Mouse (Mus musculus): ENCODE data around the gene Patj.
"Not testable (repeated sequence)": the region's sequence is repeated elsewhere in the genome, so short reads cannot be mapped to it uniquely, and the experiment has no call there.

Gene Patj

DNA sequence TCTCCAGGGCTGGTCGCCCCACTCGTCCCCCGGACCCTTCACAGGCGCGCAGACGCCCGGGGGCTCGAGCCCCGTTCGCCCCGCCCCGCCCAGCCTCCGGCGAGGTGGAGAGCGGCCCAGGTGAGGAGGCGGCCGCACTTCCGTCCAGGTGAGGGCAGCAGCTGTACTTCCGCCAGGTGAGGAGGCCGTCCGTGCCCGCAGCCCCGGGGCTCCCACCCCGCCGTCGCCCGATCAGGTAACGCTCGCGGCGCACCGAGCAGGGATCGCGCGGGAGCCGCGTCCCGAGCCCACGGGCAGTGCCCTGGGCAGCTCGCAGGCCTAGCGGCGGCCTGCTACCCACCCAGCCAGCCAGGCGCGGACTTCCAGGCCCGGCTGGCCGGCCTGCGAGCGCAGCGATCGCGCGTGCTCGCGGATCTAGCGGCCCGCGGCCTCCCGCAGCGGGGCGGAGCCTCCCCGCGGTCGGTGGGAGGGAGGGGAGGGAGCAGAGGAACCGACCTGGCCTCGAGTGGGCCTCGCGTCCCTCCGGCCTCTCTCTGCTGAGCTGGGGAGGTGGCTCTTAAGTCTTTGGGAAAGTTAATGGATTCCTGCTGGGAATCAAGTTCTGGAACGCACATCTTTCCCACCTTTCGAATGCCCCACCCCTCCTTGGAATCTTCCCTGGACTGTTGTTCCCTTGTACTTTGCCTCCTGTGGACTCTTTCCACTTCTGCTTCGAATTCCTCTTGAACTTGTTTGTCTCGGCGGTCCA lies at the start of gene Patj:
TSS of gene Patj (plus strand) at position 96 of the 748 bp plus-strand sequence.
- DNase-seq (ENCODE audit: low spot score), result peak; percentile 75

DNA sequence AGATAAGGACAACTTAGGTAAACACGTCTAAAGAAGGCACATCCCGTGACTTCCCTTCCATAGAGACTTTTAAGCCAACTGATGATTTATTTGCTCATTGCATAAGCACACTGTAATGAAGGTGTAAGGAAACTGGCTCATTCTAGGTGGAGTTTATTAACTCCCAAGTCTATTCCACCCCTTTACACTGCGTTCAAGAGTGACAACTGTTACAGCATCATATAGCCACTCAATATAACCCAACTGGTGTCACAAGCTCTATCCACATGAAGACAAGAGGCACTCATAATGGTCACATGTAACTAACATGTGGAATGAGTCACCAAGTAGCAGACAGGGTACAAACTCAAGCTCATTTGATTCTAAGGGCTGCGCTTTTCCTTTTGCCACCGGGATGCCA lies 47.0 kb upstream of the Patj start:
- DNase-seq (ENCODE audit: low spot score), result no peak

DNA sequence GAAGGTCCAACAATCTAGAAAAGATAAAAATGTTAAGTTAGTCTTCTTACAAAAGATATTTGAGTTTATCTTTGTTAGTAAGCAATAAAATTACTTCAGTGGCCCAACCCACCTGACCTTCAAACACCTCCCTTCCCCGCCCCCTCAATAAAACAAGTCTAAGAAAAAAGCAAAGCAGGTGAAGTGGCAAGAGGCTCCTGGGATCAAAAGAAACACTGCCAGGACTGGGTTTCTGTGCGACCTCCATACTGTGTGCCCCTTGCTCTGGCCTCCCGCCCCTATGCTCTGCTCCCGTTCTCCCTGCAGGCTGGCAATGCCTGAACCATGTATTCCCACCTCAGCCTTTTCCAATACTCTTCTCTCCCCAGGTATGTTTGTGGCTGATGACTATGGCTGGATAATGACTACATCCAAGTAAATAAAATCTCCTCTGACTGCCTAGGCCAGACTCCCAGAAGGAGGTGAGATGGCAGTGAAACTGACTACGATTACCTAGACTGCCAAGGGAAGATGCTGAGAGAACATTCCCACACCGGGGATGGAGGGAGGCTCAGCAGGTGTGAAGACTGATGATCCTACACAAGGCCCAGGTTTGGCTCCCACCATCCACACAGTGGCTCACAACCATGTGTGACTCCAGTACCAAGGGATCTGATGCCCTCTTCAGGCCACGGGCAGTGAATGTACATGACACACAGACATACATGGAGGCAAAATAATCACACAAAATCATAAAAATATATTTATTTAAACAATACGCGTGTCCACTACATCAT lies 37.4 kb upstream of the Patj start:
- no peak for DNase-seq (ENCODE audit: low spot score)

DNA sequence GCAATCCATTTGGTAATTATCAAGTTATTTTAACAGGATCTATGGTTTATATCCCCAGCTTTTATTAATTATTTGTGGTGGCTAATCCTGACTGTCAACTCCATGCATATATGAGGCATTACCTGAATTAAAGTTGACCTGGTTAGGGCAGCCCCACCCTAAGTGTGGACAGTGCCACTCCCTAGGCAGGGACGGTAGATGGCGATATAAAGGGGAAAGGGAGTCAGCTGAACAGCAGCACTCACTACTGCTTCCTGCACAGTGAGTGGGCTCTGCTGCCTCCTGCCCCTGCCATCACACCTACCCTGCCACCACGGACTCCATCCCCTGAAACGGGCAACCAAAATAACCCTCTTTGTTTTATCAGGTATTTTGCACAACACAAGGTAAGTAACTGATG lies 20.2 kb upstream of the Patj start:
- no peak for DNase-seq (ENCODE audit: low spot score)

DNA sequence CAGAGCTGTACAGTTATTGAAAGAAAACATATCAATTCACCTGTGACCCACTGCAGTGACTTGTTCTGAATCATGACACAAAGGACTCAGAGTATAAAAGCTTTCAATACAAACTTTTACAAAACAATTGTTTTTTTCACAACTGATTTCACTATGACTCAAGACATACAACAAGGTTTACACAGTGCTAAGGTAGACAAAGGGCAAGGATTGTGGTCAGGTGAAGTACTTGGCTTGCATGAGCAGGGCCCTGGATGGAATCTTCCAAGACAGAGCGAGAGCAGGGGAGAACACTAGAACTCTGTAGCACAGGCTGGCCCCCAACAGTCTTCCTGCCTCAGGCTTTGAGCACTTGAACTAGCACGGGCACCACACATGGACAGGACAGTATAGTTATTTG lies 18.6 kb upstream of the Patj start:
- no peak for DNase-seq (ENCODE audit: low spot score)

DNA sequence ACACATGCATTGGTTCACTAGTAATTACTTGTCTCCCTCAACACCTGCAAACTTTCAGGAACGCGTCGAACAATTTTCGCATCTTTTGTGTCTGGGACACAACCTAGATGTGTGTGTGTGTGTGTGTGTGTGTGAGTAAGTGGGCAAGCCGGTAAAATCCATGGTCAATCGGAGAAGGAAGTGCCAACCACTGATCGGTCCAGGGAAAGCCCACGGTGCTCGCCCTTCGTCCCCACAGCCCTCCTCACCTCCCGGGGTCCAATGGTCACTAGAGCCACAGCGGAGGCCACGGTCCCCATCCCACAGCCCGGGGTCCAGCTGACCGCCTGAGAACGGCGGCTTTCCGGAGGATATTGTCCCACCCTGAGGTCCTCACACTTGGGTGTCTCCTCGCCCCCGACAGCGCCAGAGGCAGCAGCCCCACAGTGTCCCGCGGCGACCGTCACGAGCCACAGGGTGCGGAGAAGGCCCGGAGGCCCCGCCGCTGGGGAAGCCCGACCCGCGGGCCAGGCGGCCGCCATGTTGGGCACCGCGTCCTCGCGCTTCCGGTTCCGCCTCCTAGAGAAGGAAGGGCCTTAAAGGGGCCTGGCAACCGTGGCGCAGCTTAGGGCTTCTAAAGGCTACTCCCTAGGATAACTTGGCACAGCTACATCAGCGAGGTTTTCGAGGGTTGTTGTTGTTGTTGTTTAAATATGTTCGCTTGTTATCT lies 12.7 kb upstream of the Patj start, which contains the start of gene Tm2d1:
TSS of gene Tm2d1 (minus strand) at position 591 of the 709 bp plus-strand sequence.
- peak; percentile 87 for DNase-seq (ENCODE audit: low spot score)

DNA sequence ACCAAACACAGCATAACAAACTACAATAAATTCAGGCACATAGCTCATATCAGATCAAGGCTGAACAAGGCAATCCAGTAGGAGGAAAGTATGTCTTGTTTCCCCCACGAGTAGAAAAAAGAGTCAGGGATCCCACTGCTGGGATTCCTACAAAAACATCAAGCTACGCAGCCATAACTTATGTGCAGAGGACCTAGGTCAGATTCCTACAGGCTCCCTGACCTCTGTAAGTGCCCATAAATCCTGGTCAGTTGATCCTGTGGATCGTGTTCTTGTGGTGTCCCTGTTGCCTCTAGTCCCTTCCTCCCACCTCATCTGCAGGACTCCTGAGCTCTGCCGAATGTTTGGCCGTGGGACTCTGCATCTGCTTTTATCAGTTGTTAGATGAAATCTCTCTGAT lies 10.5 kb upstream of the Patj start:
- no peak for DNase-seq (ENCODE audit: low spot score)

DNA sequence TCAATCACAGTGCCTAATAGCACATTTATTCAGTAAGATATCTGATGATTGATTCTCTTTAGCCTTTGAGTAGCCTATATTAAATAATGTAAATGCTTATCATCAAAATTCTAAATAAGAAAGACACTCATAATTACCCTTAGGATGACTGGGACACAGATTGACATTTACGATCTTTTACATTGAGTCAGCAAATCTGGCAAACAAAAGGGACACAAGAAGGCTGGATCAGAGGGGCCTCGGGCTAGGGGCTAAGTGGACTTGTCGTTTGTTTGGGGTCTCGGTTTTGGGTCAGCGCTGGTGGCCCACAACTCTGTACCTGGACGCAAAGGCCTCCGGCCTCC lies 267 bp upstream of the Patj start:
- DNase-seq (ENCODE audit: low spot score), result no peak

DNA sequence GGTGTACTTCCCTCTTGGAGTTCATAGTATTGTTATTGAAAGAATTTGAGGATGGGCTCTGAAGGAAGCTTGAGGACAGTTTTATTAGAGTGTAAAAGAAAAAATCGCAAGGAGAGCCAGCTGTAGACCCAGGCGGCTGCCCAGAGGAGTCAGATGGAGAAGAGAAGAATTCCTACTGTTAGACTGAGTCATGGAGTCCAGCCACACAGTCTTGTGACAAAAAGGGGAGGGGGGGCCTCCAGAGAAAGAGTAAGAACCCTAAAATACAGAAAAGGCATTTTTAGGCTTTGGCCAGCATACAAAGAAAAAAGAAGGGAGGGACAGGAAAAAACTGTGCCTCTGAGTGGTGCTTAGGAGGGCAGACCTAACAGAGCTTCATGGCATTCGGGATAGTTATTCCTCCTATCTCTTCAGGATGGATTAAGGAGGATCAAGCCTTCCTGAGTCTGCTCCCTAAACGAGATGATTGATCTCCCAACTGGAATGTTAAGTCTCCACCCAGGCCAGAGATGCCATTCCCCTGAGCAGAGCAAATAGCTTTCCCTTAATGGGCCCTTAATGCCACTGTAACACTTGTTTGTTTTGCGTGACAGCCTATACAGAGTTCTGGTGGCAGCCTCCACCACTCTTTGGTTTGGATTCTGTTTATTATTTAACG lies 5.5 kb downstream of the Patj start:
- no peak for DNase-seq (ENCODE audit: low spot score)

DNA sequence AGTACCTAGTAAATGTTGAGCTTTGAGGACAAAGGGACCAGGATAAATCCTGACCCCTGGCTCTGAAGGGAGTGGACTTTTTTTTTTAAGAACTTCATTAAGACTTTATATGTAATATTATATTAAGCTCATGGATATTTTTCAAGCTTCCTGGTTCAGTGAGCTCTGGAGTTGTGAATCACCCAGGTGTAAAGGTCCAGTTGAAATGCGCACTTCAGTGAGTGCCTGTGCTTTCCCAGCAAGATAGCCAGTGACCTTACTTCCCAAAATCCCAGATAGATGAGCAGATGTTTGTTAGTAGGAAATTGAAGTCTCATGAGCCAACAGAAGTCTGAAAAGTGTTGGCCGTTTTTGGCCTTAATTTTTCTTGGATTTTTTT lies 6.0 kb downstream of the Patj start:
- DNase-seq (ENCODE audit: low spot score), result no peak

DNA sequence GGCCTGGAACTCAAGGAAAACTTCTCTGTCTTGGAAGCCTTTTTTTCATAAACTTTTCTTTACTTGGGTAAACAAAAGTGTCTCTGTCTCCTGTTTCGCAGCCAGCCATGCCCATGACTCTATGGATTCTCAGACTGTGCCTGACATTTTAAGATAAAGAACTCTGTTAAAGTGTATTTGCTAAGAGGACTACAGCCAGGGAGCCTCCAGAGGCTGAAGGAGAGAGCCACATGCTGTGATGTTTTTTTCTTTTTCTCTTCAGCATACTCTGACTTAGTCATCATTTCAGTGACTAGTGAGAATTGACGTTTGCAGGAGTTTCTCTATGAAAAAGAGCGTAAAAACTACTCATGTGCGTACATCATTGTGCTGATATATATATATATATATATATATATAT lies 7.9 kb downstream of the Patj start:
- DNase-seq (ENCODE audit: low spot score), result no peak

DNA sequence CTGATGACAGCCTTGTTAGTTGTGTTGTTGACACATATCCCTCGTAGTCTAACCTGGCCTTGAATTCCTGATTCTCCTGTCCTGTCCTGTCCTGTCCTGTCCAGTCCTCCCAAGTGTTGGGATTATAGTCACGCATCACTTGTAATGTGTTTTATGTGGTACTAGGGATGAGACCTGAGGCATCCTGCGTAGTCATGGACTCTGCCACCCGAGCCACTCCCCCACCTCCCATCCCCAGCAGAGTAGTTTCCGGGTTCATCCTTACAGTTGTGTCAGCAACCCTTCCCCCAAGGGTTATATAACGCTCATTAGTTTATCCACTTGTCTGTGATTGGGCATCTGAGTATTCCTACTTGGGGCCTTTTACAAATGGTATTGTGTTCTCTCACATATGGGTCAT lies 8.8 kb downstream of the Patj start:
- no peak for DNase-seq (ENCODE audit: low spot score)

DNA sequence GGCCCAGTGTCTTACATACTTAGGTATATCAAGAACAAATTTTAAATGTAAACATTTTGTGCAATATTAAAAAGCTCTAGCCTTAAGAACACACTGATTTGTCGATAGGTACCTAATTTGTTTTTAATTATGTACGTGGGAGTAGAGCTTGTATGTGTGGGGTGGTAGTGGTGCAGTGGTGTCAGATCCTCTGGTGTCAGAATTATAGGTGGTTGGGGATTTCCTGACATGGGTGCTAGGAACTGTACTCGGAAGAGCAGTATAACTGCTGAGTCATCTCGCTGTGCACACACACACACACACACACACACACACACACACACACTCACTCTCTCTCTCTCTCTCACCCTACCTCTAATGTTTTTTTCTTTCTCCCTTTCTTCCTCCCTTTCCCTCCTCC lies 12.9 kb downstream of the Patj start:
- no peak for DNase-seq (ENCODE audit: low spot score)

DNA sequence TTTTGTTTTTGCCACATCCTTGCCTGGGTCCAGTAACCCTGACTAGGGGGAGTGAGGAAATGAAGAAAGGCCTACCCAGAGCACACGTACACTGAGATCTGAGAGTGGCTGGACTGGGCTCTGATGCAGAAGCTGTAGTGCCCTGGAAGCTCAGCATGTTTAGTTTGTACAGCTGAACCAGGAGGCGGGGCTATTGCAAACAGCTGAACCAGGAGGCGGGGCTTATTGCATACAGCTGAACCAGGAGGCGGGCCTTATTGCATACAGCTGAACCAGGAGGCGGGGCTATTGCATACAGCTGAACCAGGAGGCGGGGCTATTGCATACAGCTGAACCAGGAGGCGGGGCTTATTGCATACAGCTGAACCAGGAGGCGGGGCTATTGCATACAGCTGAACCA lies 19.6 kb downstream of the Patj start:
- not testable (repeated sequence) for DNase-seq (ENCODE audit: low spot score)

DNA sequence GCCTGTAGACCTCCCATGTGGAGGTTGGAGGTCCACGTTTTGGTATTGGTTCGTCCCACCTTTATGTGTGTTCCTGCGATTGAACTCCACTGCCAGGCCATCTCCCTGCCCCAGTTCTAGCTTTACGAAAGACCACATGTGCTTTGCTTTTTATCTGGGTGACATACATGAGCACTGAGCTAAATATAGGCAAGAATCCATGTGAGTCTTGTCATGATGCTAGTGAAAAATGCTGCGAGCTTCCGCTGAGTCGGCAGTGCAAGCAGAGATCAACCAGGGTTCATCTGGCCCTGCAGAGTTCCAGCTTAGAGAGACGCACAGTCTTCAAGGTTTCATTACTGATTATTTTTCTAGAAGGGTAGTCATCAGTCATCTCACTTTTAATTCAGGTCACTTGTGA lies 32.8 kb downstream of the Patj start:
- DNase-seq (ENCODE audit: low spot score), result no peak

DNA sequence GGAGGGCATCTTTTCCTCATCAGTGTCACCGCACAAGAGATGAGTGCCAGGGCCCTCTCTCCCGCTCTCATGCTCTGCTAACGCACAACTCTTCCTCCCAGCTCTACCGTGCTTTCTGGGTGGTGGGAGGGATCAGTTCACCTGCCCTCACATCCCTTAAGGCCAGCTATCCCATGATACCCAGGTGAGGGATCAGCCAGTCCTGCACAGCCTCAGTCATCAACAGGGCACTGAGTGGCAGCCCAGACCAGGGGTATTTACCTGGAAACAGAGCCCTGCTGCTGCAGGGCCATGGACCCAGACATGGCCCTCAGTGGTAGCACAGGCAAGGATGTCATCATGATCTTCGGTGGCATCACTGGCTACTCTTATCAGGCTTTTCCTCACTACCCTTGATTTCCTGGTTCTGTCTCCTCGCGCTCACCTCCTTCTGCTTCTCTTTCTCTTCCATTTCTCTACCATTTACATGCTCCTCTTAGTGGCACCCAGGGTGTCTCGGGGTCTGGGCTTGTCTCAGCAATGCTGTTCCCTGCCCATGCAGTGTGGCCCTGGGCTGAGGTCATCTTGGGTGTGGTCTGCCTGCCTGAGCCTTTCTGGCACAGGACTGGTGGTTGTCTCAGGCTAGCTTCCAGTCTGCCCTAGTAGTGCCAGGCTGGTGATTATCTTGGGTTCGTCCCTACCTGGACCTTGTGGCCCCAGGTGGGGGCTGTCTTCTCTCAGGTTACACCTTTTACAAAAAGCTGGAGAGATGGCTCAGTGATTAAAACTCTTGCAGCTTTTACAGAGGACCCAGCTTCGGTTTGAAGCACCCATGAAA lies 40.3 kb downstream of the Patj start:
- no peak for DNase-seq (ENCODE audit: low spot score)

DNA sequence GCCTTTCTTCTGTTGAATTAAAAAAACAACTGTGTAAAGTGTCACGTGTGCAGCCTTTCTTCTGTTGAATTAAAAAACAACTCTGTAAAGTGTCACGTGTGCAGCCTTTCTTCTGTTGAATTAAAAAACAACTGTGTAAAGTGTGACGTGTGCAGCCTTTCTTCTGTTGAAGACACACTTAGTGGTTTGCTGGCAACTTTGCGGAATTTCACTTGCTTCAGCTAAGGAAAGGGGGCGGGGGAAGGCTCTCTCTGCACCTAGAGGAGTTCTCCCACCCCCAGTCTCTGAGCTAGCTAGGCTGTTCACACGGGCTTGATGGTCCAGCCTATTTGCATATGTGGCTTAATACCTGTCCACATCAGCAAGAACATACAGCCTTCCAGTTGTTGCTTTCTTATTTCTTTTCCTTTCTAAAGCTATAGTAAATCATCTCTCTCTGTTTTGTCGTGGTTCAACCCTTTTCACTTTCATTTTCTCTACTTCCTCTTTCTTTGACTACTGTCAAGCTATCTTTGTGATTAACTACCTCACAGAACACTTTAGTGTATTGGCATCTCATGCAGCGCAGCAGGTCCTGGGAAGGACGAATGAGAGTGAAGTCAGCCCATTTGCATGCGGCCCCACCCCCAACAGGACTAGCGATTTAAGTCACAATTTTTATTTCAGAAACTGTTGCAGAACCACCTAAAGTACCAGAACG lies 41.2 kb downstream of the Patj start:
- no peak for DNase-seq (ENCODE audit: low spot score)

DNA sequence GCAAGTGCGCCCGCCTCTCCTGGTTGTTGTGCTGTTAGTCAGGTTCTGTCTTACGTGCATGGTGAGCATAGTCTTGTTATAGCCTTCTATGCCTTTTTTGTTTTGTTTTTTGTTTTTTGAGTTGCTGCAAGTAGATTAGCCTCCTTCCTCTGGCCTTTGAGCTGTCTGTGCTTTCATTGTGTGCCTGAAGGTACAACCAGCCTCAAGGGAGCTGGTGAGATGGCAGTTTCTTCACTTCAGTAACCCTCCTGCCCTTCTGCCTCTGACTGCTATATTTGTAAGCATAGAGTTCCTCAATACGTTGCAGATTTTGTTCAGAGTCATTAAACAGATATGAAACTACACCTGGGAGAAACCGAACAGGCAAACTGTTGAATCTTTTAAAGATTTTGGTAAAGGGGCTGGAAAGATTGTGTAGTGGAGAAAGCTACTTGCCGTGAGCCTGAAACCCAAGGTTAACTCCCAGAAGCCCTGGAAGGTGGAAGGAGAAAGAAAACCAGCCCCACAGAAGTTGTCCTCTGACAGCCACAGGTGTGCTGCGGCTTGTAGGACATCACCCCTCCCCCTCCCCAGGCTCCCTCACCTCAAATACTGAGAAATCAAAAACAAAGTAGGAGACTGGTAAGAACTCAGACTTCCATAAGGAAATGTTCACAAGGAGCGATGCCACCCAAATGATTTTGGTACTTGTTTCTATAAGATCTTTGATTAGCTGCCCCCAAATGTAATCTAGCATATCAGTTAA lies 43.8 kb downstream of the Patj start:
- DNase-seq (ENCODE audit: low spot score), result no peak

DNA sequence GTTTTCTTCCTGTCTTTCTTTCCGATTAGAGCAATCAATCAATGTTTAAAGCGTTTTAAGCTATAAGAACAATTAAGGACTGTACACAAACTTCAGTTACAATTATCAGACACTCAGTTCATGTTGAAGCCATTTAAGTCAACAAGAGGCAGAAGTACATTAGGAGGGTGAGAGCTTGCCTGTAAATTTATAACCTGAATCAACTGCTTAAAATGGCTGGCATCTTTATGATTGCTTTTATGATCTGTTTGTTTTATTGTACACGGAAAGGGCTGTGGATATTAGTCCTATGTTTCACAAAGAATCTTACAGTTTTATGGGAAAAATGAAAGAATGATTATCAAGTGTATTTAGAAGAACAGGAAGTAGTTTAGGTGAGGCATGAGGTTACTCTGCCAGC lies 45.7 kb downstream of the Patj start:
- no peak for DNase-seq (ENCODE audit: low spot score)

DNA sequence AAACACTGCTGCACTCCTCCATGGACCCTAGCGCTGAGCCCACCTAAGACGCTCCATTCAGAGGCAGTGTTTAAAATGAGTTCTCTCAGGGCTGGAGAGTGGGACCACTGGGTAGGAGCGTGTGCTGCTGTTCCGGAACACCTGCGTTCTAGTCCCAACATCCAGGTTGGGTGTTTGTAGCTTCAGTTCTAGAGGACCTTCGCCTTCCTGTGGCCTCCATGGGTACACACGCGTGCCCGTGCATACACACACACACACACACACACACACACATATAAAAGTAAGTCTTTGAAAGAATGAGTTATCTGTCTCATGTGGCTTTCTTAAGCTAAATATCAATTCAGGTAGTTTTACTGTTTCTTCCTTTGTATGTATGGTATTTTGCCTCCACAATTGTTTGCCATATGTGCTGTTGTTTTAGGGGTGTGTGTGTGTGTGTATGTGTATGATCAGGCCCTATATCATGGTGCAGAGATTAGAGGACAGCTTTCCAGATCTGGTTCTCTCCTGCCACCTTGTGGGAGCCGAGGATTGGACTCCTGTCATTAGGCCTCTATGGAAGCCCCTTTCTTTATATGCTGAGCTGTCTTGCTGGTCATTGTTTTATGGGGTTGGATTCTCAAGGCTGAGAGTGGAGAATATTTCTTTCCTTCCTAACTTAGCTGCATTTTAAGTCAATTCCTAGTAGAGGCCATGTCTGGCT lies 49.0 kb downstream of the Patj start:
- peak; percentile 65 for DNase-seq (ENCODE audit: low spot score)
